Mouse (Mus musculus): ENCODE results near the gene Lrmp. TPM values are rescaled to one million over a fixed set of nuclear protein-coding genes. Genes with fewer than 3 reads are reported as not detected.

Lrmp gene
- total and polyA plus RNA-seq, 3 experiments = 64.3 to 70.1 TPM; not detected in 1

DNA sequence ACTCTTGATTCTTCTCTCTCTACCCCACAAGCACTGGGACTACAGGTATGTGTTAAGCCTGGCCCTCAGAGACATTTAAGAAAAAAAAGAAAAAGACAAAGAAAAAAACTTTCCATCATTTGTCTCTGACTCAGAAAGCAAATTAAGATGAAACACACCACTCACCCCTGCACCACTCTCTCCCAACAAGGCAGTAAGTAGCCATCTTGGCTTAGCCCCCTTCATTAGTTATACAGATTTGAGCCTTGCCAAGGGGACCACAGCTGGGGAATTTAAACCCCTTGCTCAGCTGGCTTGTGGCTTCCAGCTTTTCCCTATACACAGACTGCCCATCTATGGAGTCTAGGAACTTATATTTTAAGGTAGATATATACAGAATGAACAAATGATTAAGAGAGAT is 41.0 kb upstream of the Lrmp start:
- no peak overlapping the region for H3K9ac ChIP-seq (ENCODE audit: control insufficient read depth, low read depth, low read length, poor library complexity, severe bottlenecking)
- H3K36me3 ChIP-seq (ENCODE audit: control insufficient read depth in 1 of 2, insufficient read depth in 2 of 2, low read length in 2 of 2) = no peaks in the 10 kb centered on the region
- H3K4me3 ChIP-seq (ENCODE audit: control insufficient read depth in 1 of 2, insufficient read depth in 1 of 2, low read depth in 2 of 2, low read length in 2 of 2) = no peak overlapping the region
- DNase-seq (ENCODE audit: low read depth, low spot score) = no peak
- H3K9me3 ChIP-seq (replicated peaks; ENCODE audit: insufficient read depth, low read length) = no peaks in the 10 kb centered on the region
- TF ChIP-seq RCOR1 (IDR thresholded peaks at IDR 0.05; ENCODE audit: low read depth, low read length) (no peak), MAFK (IDR thresholded peaks at IDR 0.05; ENCODE audit: borderline replicate concordance, low read depth, low read length) (no peak), MXI1 (IDR thresholded peaks at IDR 0.05; ENCODE audit: low read depth, low read length) (no peak), TCF12 (IDR thresholded peaks at IDR 0.05; ENCODE audit: low read depth, low read length) (no peak), ZC3H11A (IDR thresholded peaks at IDR 0.05; ENCODE audit: low read depth, low read length) (no peak), HCFC1 (IDR thresholded peaks at IDR 0.05; ENCODE audit: low read depth, low read length) (no peak), GATA1 (IDR thresholded peaks at IDR 0.05; ENCODE audit: low read depth, low read length) (no peak), BHLHE40 (IDR thresholded peaks at IDR 0.05; ENCODE audit: borderline replicate concordance, low read depth, low read length) (no peak), KAT2A (conservative IDR thresholded peaks at IDR 0.05; ENCODE audit: low read depth, low read length) (no peak), POLR2AphosphoS5 (IDR thresholded peaks at IDR 0.05; ENCODE audit: borderline replicate concordance, low read depth, low read length) (no peak), ZMIZ1 (IDR thresholded peaks at IDR 0.05; ENCODE audit: low read depth, low read length) (no peak), UBTF (IDR thresholded peaks at IDR 0.05; ENCODE audit: borderline replicate concordance, insufficient read depth, low read depth, low read length) (no peak)
- no peaks in the 10 kb centered on the region for H3K27me3 ChIP-seq (ENCODE audit: control insufficient read depth in 1 of 2, insufficient read depth in 2 of 2, low read length in 2 of 2)
- H3K4me1 ChIP-seq (ENCODE audit: control insufficient read depth in 1 of 2, insufficient read depth in 2 of 2, low read length in 2 of 2) = no peaks in the 10 kb centered on the region
- H3K79me2 ChIP-seq (ENCODE audit: control insufficient read depth, insufficient read depth, low read length, poor library complexity) = no peaks in the 10 kb centered on the region
- no peak overlapping the region for H3K27ac ChIP-seq (ENCODE audit: control insufficient read depth, low read depth, low read length)

DNA sequence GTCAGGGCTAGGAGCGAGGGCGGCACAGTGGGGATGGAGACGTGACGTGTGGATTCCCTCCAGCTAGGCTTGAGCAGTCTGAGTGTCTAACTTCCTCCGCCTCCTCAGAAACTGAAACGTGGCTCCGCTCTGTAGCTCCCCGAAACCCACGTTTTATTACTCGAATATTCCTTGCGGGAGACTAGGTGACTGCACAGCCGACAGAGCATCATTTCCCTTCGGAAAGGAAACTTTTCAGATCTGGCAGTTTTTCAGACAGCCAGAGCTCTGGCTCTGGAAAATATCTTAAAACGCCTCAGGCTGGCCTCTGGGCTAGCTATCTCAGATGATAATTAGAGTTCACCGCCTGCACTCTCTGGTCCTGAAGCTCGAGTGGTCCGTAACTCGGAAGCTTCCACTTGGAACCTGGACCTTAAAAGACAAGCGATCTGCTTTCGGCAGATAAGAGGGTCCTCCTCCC is 40.3 kb upstream of the Lrmp start:
- H3K4me3 ChIP-seq (ENCODE audit: control insufficient read depth in 1 of 2, insufficient read depth in 1 of 2, low read depth in 2 of 2, low read length in 2 of 2) = no peak overlapping the region

More for the DNA sequence above, 40.3 kb upstream of the Lrmp start:
- no peaks in the 10 kb centered on the region for H3K36me3 ChIP-seq (ENCODE audit: control insufficient read depth in 1 of 2, insufficient read depth in 2 of 2, low read length in 2 of 2)
- DNase-seq (ENCODE audit: low read depth, low spot score) = no peak
- H3K27me3 ChIP-seq (ENCODE audit: control insufficient read depth in 1 of 2, insufficient read depth in 2 of 2, low read length in 2 of 2) = no peaks in the 10 kb centered on the region
- H3K79me2 ChIP-seq (ENCODE audit: control insufficient read depth, insufficient read depth, low read length, poor library complexity) = no peaks in the 10 kb centered on the region
- H3K4me1 ChIP-seq (ENCODE audit: control insufficient read depth in 1 of 2, insufficient read depth in 2 of 2, low read length in 2 of 2) = no peaks in the 10 kb centered on the region
- H3K27ac ChIP-seq (ENCODE audit: control insufficient read depth, low read depth, low read length) = no peak overlapping the region
- no peaks in the 10 kb centered on the region for H3K9me3 ChIP-seq (replicated peaks; ENCODE audit: insufficient read depth, low read length)
- TF ChIP-seq MYC (IDR thresholded peaks at IDR 0.05; ENCODE audit: low read depth, low read length) (no peak), ZMIZ1 (IDR thresholded peaks at IDR 0.05; ENCODE audit: low read depth, low read length) (no peak), KAT2A (conservative IDR thresholded peaks at IDR 0.05; ENCODE audit: low read depth, low read length) (no peak), TAL1 (IDR thresholded peaks at IDR 0.05; ENCODE audit: low read length) (no peak), TBP (IDR thresholded peaks at IDR 0.05; ENCODE audit: low read depth, low read length) (no peak), EP300 (IDR thresholded peaks at IDR 0.05; ENCODE audit: low read depth in 1 of 2, low read length in 2 of 2) (no peak), E2F4 (IDR thresholded peaks at IDR 0.05; ENCODE audit: borderline replicate concordance, low read depth, low read length) (no peak), ETS1 (IDR thresholded peaks at IDR 0.05; ENCODE audit: low read depth, low read length) (no peak), TCF12 (IDR thresholded peaks at IDR 0.05; ENCODE audit: low read depth, low read length) (no peak)
- H3K9ac ChIP-seq (ENCODE audit: control insufficient read depth, low read depth, low read length, poor library complexity, severe bottlenecking) = no peak overlapping the region

All from MEL (cell line).